Mouse (Mus musculus): ENCODE measurements around the gene Col11a1.

- TF ChIP-seq CTCF (IDR thresholded peaks at IDR 0.05; ENCODE audit: control insufficient read depth, insufficient read depth, insufficient replicate concordance, low read depth, low read length) (no peak), POLR2A (IDR thresholded peaks at IDR 0.05; ENCODE audit: control insufficient read depth, low read depth, low read length) (no peak)
Observed at GRCm38 (mm10) chr3:114031351-114032213, 1.2 kb downstream of the Col11a1 start.
